Mouse (Mus musculus) heart, embryonic 14.5 days (tissue): ENCODE results near the gene Sfxn3. TPM values are rescaled to one million over a fixed set of nuclear protein-coding genes. Genes with fewer than 3 reads are reported as not detected.

Source experiments
- ATAC-seq: fragments of 200-750 bp; cut with Nextera tagmentation; 2 replicates; pipeline ENCODE4 v1.8.0; 2017; ENCODE audit warnings: low read depth, moderate TSS enrichment; ENCODE audit not compliant: insufficient number of reproducible peaks, insufficient read depth, low FRiP score
- H3K27ac ChIP-seq, 2 experiments: fragments of 200-500 bp in 1 of 2; fragments of 300-500 bp in 1 of 2; sonication (generic) in 1 of 2; replicated peaks in 1 of 2; 2 replicates each; pipeline ENCODE4 v1.5.1; 2012 to 2014; ENCODE audit warnings: low read depth in 2 of 2, low read length in 2 of 2, control low read depth in 1 of 2, mild to moderate bottlenecking in 1 of 2, mixed read lengths in 1 of 2; ENCODE audit not compliant: control insufficient read depth in 1 of 2, insufficient read depth in 1 of 2
- H3K27me3 ChIP-seq: fragments of 300-500 bp; sonication (generic); 2 replicates; pipeline ENCODE4 v1.6.1; 2014; ENCODE audit warnings: mild to moderate bottlenecking, low read length, control low read depth; ENCODE audit not compliant: control insufficient read depth, insufficient read depth
- H3K36me3 ChIP-seq: fragments of 300-500 bp; sonication (generic); 2 replicates; pipeline ENCODE4 v1.6.1; 2014; ENCODE audit warnings: mild to moderate bottlenecking, control low read depth, low read length, mixed read lengths; ENCODE audit not compliant: control insufficient read depth, insufficient read depth
- H3K4me1 ChIP-seq, 2 experiments: fragments of 200-500 bp in 1 of 2; fragments of 300-500 bp in 1 of 2; sonication (generic) in 1 of 2; 2 replicates each; pipeline ENCODE4 v1.6.1; 2012 to 2014; ENCODE audit warnings: low read length in 2 of 2, control low read depth in 1 of 2, mixed read lengths in 1 of 2; ENCODE audit not compliant: control insufficient read depth in 2 of 2, insufficient read depth in 2 of 2
- H3K4me2 ChIP-seq: fragments of 300-500 bp; sonication (generic); 2 replicates; pipeline ENCODE4 v1.6.1; 2014; ENCODE audit warnings: mild to moderate bottlenecking, low read length
- H3K4me3 ChIP-seq, 2 experiments: fragments of 200-500 bp in 1 of 2; fragments of 300-500 bp in 1 of 2; sonication (generic) in 1 of 2; 2 replicates each; pipeline ENCODE4 v1.5.1; 2012 to 2014; ENCODE audit warnings: low read length in 2 of 2, mild to moderate bottlenecking in 2 of 2, control low read depth in 1 of 2, low read depth in 1 of 2, moderate library complexity in 1 of 2; ENCODE audit not compliant: control insufficient read depth in 1 of 2, insufficient read depth in 1 of 2
- H3K9ac ChIP-seq: fragments of 300-500 bp; sonication (generic); 2 replicates; pipeline ENCODE4 v1.6.1; 2014; ENCODE audit warnings: mild to moderate bottlenecking, low read length
- H3K9me3 ChIP-seq: fragments of 300-500 bp; sonication (generic); 2 replicates; pipeline ENCODE4 v1.6.1; 2016; ENCODE audit warnings: low read length, control low read depth; ENCODE audit not compliant: control insufficient read depth
- WGBS: fragments of 180-500 bp; shearing (Covaris S2); extraction: QIAGEN DNeasy Blood & Tissue Kit; methylation state at CpG from one replicate; pipeline ENCODE4 v1.1.7; 2014; 5-methylcytosine and 5-hydroxymethylcytosine counted together
- polyA plus RNA-seq: library from polyadenylated mRNA; unstranded; fragments of >200 nt; fragmentation: Nextera tagmentation; extraction: Ambion mirVana; gene quantifications from 2 replicates; pipeline ENCODE4 v1.2.1, GENCODE M21; 2014

The Sfxn3 gene
- polyA plus RNA-seq, 1 experiment from 2014 or later, result 18.2 TPM

GRCm38 (mm10) chr19:45021362-45021761 is 25.9 kb upstream of the Sfxn3 start:
- no peaks in the 10 kb centered on the region for H3K27me3 ChIP-seq
- no peak overlapping the region for H3K4me3 ChIP-seq
- H3K4me2 ChIP-seq, result 0 out of 2 replicates have a peak overlapping the region, but pooled peaks have one; percentile 18
- no peak for ATAC-seq
- H3K4me1 ChIP-seq, result peaks cover 14 to 32% of the 10 kb centered on the region in 2 experiments
- H3K36me3 ChIP-seq, result peaks cover 54% of the 10 kb centered on the region
- peak overlapping the region; percentile 34; the same call in 1 of the 2 replicates for H3K9ac ChIP-seq
- WGBS, result 82% methylated on average over 15 of the region's 15 CpGs
- H3K9me3 ChIP-seq, result no peaks in the 10 kb centered on the region
- no peak overlapping the region for H3K27ac ChIP-seq

- peaks cover 9 to 27% of the 10 kb centered on the region in 2 experiments for H3K4me1 ChIP-seq
- no peak overlapping the region for H3K9ac ChIP-seq
- 79% methylated on average over 11 of the region's 11 CpGs for WGBS
- H3K4me3 ChIP-seq, result no peak overlapping the region
- no peak overlapping the region for H3K4me2 ChIP-seq
- H3K27ac ChIP-seq, result no peak overlapping the region
- no peaks in the 10 kb centered on the region for H3K27me3 ChIP-seq
- no peaks in the 10 kb centered on the region for H3K9me3 ChIP-seq
- H3K36me3 ChIP-seq, result peaks cover 80% of the 10 kb centered on the region
- ATAC-seq, result no peak; the same call in 1 of the 2 replicates
Measured at GRCm38 (mm10) chr19:45023993-45024392, 23.3 kb upstream of the Sfxn3 start.

DNA sequence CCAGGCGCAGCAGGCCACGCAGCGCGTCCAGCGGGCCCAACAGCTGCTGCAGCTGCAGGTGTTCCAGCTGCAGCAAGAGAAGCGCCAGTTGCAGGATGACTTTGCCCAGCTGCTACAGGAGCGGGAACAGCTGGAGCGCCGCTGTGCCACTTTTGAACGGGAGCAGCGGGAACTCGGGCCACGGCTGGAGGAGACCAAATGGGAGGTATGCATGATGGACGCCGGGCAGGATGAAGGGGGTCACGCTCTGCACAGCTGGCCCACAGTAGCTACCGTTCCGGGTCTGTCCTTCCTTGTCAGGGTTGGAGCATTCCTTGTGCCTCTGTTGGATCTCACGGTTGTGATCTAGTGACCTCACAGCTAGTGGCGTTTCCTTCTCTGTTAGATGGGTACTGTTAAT is 22.5 kb upstream of the Sfxn3 start:
- ATAC-seq, result no peak
- no peak overlapping the region for H3K4me3 ChIP-seq
- 94% methylated on average over 20 of the region's 20 CpGs for WGBS

GRCm38 (mm10) chr19:45025937-45026568 is 21.2 kb upstream of the Sfxn3 start:
- peaks cover 76% of the 10 kb centered on the region for H3K36me3 ChIP-seq
- 90% methylated on average over 37 of the region's 37 CpGs for WGBS

More for the DNA sequence above, 22.5 kb upstream of the Sfxn3 start:
- Histone ChIP-seq H3K27me3 (no peaks in the 10 kb centered on the region), H3K9me3 (no peaks in the 10 kb centered on the region), H3K36me3 (peaks cover 81% of the 10 kb centered on the region), H3K27ac (no peak overlapping the region), H3K9ac (no peak overlapping the region), H3K4me2 (no peak overlapping the region), H3K4me1 (peaks cover 7 to 19% of the 10 kb centered on the region in 2 experiments)

GRCm38 (mm10) chr19:45026958-45027670 is 20.2 kb upstream of the Sfxn3 start:
- no peak for ATAC-seq
- no peak overlapping the region for H3K4me2 ChIP-seq
- H3K4me3 ChIP-seq, result no peak overlapping the region
- H3K9ac ChIP-seq, result no peak overlapping the region
- no peaks in the 10 kb centered on the region for H3K9me3 ChIP-seq
- peaks cover 66% of the 10 kb centered on the region for H3K36me3 ChIP-seq
- H3K4me1 ChIP-seq, result peaks cover 8 to 18% of the 10 kb centered on the region in 2 experiments
- 69% methylated on average over 6 of the region's 6 CpGs for WGBS
- H3K27me3 ChIP-seq, result no peaks in the 10 kb centered on the region
- no peak overlapping the region for H3K27ac ChIP-seq

More at GRCm38 (mm10) chr19:45025937-45026568, 21.2 kb upstream of the Sfxn3 start:
- Histone ChIP-seq H3K4me3 (no peak overlapping the region), H3K4me2 (no peak overlapping the region), H3K27me3 (no peaks in the 10 kb centered on the region), H3K9ac (no peak overlapping the region), H3K4me1 (peaks cover 6 to 18% of the 10 kb centered on the region in 2 experiments), H3K27ac (no peak overlapping the region), H3K9me3 (no peaks in the 10 kb centered on the region)
- no peak for ATAC-seq

- H3K9ac ChIP-seq, result no peak overlapping the region
- no peak overlapping the region for H3K4me2 ChIP-seq
- peaks cover 58% of the 10 kb centered on the region for H3K36me3 ChIP-seq
- H3K4me3 ChIP-seq, result no peak overlapping the region
- H3K27ac ChIP-seq, result no peak overlapping the region
- ATAC-seq, result no peak
- peaks cover 11 to 25% of the 10 kb centered on the region in 2 experiments for H3K4me1 ChIP-seq
- H3K9me3 ChIP-seq, result no peaks in the 10 kb centered on the region
- WGBS, result 83% methylated on average over 6 of the region's 6 CpGs
- H3K27me3 ChIP-seq, result no peaks in the 10 kb centered on the region
Measured at GRCm38 (mm10) chr19:45027848-45028247, 19.5 kb upstream of the Sfxn3 start.

GRCm38 (mm10) chr19:45028746-45029145 is 18.6 kb upstream of the Sfxn3 start:
- no peaks in the 10 kb centered on the region for H3K9me3 ChIP-seq
- 57% methylated on average over 19 of the region's 19 CpGs for WGBS
- ATAC-seq, result no peak
- no peak overlapping the region for H3K27ac ChIP-seq
- H3K27me3 ChIP-seq, result no peaks in the 10 kb centered on the region
- peaks cover 52% of the 10 kb centered on the region for H3K36me3 ChIP-seq
- H3K4me3 ChIP-seq, result no peak overlapping the region
- no peak overlapping the region for H3K4me2 ChIP-seq
- H3K4me1 ChIP-seq, result peaks cover 13 to 31% of the 10 kb centered on the region in 2 experiments
- H3K9ac ChIP-seq, result no peak overlapping the region
